Mouse (Mus musculus) adrenal gland, adult 10 weeks (tissue): Measurements from ENCODE around the gene Pomp. TPM values are rescaled to one million over a fixed set of nuclear protein-coding genes. Genes with fewer than 3 reads are reported as not detected.

Source experiments
- polyA plus RNA-seq: library from polyadenylated mRNA; stranded (reverse); fragments of 350-450 nt; fragmentation: Illumina TruSeq; extraction: RNeasy Lipid Tissue Mini Kit (QIAGEN cat#74804); gene quantifications from one replicate; pipeline ENCODE4 v1.2.3, GENCODE M21; 2014; ENCODE audit warnings: low read depth, low replicate concordance

Gene Pomp
- 138 TPM for polyA plus RNA-seq

DNA sequence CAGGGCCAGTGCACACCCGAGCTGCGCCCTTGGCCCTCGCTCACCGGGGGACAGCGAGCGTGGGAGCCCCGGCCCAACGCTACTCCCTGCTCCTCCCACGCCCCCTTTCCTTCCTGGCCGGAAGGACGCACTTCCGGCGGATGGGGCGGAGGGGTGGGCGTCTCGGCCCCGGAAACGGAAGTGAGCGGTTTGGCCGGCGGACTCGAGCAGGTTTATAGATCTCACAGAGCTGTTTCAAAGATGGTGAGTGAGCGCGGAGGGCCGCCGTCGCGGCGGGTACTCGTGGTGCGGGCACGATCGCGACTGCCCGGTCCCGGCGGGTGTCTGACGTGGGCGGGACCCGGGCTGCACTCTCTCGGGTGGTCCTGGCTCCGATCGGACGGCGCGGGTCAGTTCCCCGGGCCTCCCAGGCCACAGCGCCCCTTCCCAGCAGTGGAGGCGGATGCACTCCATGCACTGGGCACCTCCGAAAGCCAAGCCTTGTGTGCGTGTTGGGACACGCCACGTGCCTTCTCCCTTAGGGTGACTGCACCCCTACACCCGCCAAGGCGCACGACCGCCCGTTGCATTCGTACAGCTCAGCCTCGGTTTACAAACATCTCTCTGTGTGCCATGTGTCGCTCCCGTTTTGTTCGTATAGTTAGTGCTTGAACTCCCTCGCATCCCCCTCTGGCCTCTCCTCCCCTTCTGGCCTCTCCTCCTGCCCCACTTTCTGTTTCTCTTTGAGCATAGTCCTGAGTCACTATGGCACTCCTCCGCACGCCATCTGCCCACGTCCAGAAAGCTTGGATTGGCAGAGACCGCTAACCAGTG lies at the start of gene Pomp:
Gene Pomp, plus strand, starts transcription at position 13 of the 813 bp plus-strand sequence.

GRCm38 (mm10) chr5:147894455-147895076 lies 34.3 kb downstream of the Pomp start, which contains the start of gene Slc46a3:
TSS of gene Slc46a3 (minus strand) at chr5:147894815.

Other genes starting within 250 kb of the Pomp start
- gene Flt1, start 134.4 kb upstream of the Pomp start, polyA plus RNA-seq: 69.4 TPM
- gene Slc46a3, start 34.4 kb downstream of the Pomp start, polyA plus RNA-seq: 18.7 TPM
- gene Mtus2, start 96.9 kb downstream of the Pomp start, polyA plus RNA-seq: 6.3 TPM